11 mouse cellular contexts compared by ENCODE assay signal in genomic region chr5:15498774-15499400, GRCm38 (mm10). TPM values are rescaled to one million over a fixed set of nuclear protein-coding genes. Genes with fewer than 3 reads are reported as not detected.
DNase-seq lines count a peak whose midpoint lies in the region; ATAC-seq and TF ChIP-seq lines count a peak whose summit lies in the region.
"Not testable (repeated sequence)": the region's sequence is repeated elsewhere in the genome, so short reads cannot be mapped to it uniquely, and the experiment has no call there.
"Had no signal": no experiment of that assay in that cellular context is flagged by ENCODE, and none has a peak within 500 bp of the region (broad histone marks: within the 10 kb centered on the region; RNA-seq: fewer than 3 reads in every experiment).

No protein-coding gene starts in this region.

- not testable (repeated sequence) for H3K27me3 ChIP-seq in forebrain, embryonic 12.5 days; heart, embryonic 16.5 days (ENCODE audit: control insufficient read depth, insufficient read depth, low read length); liver, postnatal 0 days (ENCODE audit: insufficient read depth, low read length); neural tube, embryonic 12.5 days (replicated peaks)

- TF ChIP-seq EP300 in liver, postnatal 0 days (IDR thresholded peaks at IDR 0.05; ENCODE audit: low read depth): not testable (repeated sequence)

- H3K4me1 ChIP-seq in forebrain, embryonic 12.5 days; heart, embryonic 16.5 days (ENCODE audit: control insufficient read depth, insufficient read depth, low read length); liver, postnatal 0 days (ENCODE audit: insufficient read depth); neural tube, embryonic 12.5 days: not testable (repeated sequence)

- not testable (repeated sequence) for H3K4me3 ChIP-seq in forebrain, embryonic 12.5 days (replicated peaks); heart, embryonic 16.5 days (ENCODE audit: low read length); liver, postnatal 0 days (ENCODE audit: low read depth, low read length); neural tube, embryonic 12.5 days

- peak; percentile 55 for DNase-seq in adrenal gland, postnatal 10 days
- peak; percentile 64 for DNase-seq in kidney, adult 18-20 months
- DNase-seq in layer of hippocampus, postnatal 36 days: peak; percentile 16 to 18
- not testable (repeated sequence) for DNase-seq in liver, postnatal 0 days
- DNase-seq in thymus, postnatal 36 days: peak; percentile 4 to 6

- 34% methylated on average over 5 of the region's 5 CpGs for WGBS in forebrain, embryonic 12.5 days
- WGBS in heart, embryonic 16.5 days: 24% methylated on average over 5 of the region's 5 CpGs
- 31% methylated on average over 5 of the region's 5 CpGs for WGBS in liver, postnatal 0 days (ENCODE audit: insufficient replicate concordance)
- 36% methylated on average over 5 of the region's 5 CpGs for WGBS in neural tube, embryonic 12.5 days

- peak; percentile 77 for ATAC-seq in forebrain, embryonic 12.5 days (ENCODE audit: low FRiP score)
- peak; percentile 28; the same call in 1 of the 2 replicates for ATAC-seq in heart, embryonic 16.5 days (replicated peaks; ENCODE audit: extremely low read depth, insufficient read depth, low FRiP score)
- peak; percentile 31; the same call in 1 of the 2 replicates for ATAC-seq in liver, postnatal 0 days
- ATAC-seq in neural tube, embryonic 12.5 days (ENCODE audit: low FRiP score, low read depth): peak; percentile 82

- not testable (repeated sequence) for H3K9ac ChIP-seq in forebrain, embryonic 12.5 days; heart, embryonic 16.5 days (ENCODE audit: low read length); liver, postnatal 0 days (replicated peaks); neural tube, embryonic 12.5 days

- H3K9me3 ChIP-seq in forebrain, embryonic 12.5 days: peaks cover 32% of the 10 kb centered on the region
- H3K9me3 ChIP-seq in heart, embryonic 16.5 days (replicated peaks; ENCODE audit: control insufficient read depth, low read length): peaks cover 15% of the 10 kb centered on the region
- H3K9me3 ChIP-seq in liver, postnatal 0 days (ENCODE audit: low read length): not testable (repeated sequence)
- peaks cover 21% of the 10 kb centered on the region for H3K9me3 ChIP-seq in neural tube, embryonic 12.5 days

- H3K4me2 ChIP-seq in forebrain, embryonic 12.5 days; heart, embryonic 16.5 days (ENCODE audit: low read depth, low read length); liver, postnatal 0 days (ENCODE audit: low read depth, low read length); neural tube, embryonic 12.5 days (replicated peaks): not testable (repeated sequence)

- peak; percentile 54 for TF ChIP-seq CTCF in liver, postnatal 0 days (IDR thresholded peaks at IDR 0.05; ENCODE audit: low read depth)

- not testable (repeated sequence) for H3K36me3 ChIP-seq in forebrain, embryonic 12.5 days (replicated peaks); heart, embryonic 16.5 days (ENCODE audit: control insufficient read depth, insufficient read depth); liver, postnatal 0 days (replicated peaks; ENCODE audit: insufficient read depth, low read length); neural tube, embryonic 12.5 days

- H3K27ac ChIP-seq in forebrain, embryonic 12.5 days; heart, embryonic 16.5 days (ENCODE audit: low read length); liver, postnatal 0 days (ENCODE audit: low read depth); neural tube, embryonic 12.5 days: not testable (repeated sequence)

RNA-seq across cellular contexts. Expression of gene Gm21149, which starts 22.6 kb away (rescaled TPM):
- total RNA-seq in adrenal gland, postnatal 10 days (2021): not detected
- polyA plus RNA-seq in forebrain, embryonic 12.5 days (2016; fragmentation: Nextera tagmentation; extraction: Ambion mirVana): not detected in 2 replicates
- 0.26 and 0.32 TPM in 2 replicates for polyA plus RNA-seq in heart, embryonic 16.5 days (2015; fragmentation: Nextera tagmentation; extraction: Ambion mirVana)
- not detected for total RNA-seq in layer of hippocampus, postnatal 36 days (2021)
- polyA plus RNA-seq in liver, postnatal 0 days (2015; fragmentation: Nextera tagmentation; extraction: Ambion mirVana): not detected in 2 replicates
- polyA plus RNA-seq in neural tube, embryonic 12.5 days (2016; fragmentation: Nextera tagmentation; extraction: Ambion mirVana): not detected in 2 replicates
- total RNA-seq: megakaryocyte, adult 5-6 weeks had no signal

RNA-seq across cellular contexts. Expression of gene Gm21190, which starts 30.1 kb away (rescaled TPM):
- total RNA-seq in adrenal gland, postnatal 10 days (2021): not detected
- polyA plus RNA-seq in forebrain, embryonic 12.5 days (2016; fragmentation: Nextera tagmentation; extraction: Ambion mirVana): not detected in 2 replicates
- polyA plus RNA-seq in heart, embryonic 16.5 days (2015; fragmentation: Nextera tagmentation; extraction: Ambion mirVana): not detected in 2 replicates
- total RNA-seq in layer of hippocampus, postnatal 36 days (2021): not detected
- not detected in 2 replicates for polyA plus RNA-seq in liver, postnatal 0 days (2015; fragmentation: Nextera tagmentation; extraction: Ambion mirVana)
- polyA plus RNA-seq in neural tube, embryonic 12.5 days (2016; fragmentation: Nextera tagmentation; extraction: Ambion mirVana): not detected in 2 replicates
- total RNA-seq: megakaryocyte, adult 5-6 weeks had no signal
- polyA plus RNA-seq: cortical plate, adult 2 months; inflammation-experienced regulatory T-cells, adult 6 months had no signal

Comparison
In these comparisons a context has a peak if more than half of its experiments do, and no peak if none do; other contexts are left out.
1. ATAC-seq: peak in every context shown above with its lines; median percentile 82 in neural tube, embryonic 12.5 days; 77 in forebrain, embryonic 12.5 days; 31 in liver, postnatal 0 days; 28 in heart, embryonic 16.5 days.